Mouse (Mus musculus): ENCODE measurements around the gene Nrg3.

DNA sequence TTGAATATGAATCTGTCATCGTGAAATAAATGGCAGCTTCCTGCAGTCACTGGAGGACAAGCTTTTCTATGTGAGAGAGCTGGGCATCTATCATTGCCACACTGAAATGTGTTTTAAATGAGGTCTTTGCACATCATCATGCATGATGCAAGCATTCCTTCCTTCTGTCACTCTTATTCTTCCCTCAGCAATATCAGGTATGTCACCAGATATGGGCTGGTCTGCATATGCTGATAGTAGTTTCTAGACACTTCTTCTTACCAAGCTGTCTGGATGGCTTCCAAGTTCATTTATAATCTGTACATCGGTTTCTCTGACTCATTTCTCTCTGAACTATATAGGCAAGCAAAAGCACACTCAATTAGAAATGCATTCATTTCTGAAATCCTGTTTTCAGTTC lies 925.6 kb downstream of the Nrg3 start:
- TF ChIP-seq CTCF (IDR thresholded peaks at IDR 0.05; ENCODE audit: borderline replicate concordance, extremely low read depth, insufficient read depth, insufficient read length) (no peak), POLR2A (IDR thresholded peaks at IDR 0.05; ENCODE audit: borderline replicate concordance, extremely low read depth, insufficient read depth, insufficient read length, poor library complexity, severe bottlenecking) (no peak)

Data from brain, embryonic 14.5 days (tissue).